Mouse (Mus musculus) kidney, adult 18-20 months (tissue): ENCODE results near the gene Olfr469.
"Not testable (repeated sequence)": the region's sequence is repeated elsewhere in the genome, so short reads cannot be mapped to it uniquely, and the experiment has no call there.

Source experiments
- DNase-seq: peaks from one replicate; pipeline ENCODE4 v3.0.0; 2021

Gene Olfr469

GRCm38 (mm10) chr7:107825441-107825840, at the start of gene Olfr469:
TSS of gene Olfr469 (minus strand) at chr7:107825541.
- not testable (repeated sequence) for DNase-seq

GRCm38 (mm10) chr7:107847390-107847789, 22.0 kb upstream of the Olfr469 start, which contains the start of gene Olfr470:
TSS of gene Olfr470 (minus strand) at chr7:107847490.
- DNase-seq, result not testable (repeated sequence)

- DNase-seq, result no peak
Observed at GRCm38 (mm10) chr7:107841719-107842118, 16.4 kb upstream of the Olfr469 start.

GRCm38 (mm10) chr7:107823867-107824266, 1.5 kb downstream of the Olfr469 start:
- DNase-seq, result not testable (repeated sequence)

- no peak for DNase-seq
Observed at GRCm38 (mm10) chr7:107819442-107819841, 5.9 kb downstream of the Olfr469 start.

GRCm38 (mm10) chr7:107811963-107812362, 13.4 kb downstream of the Olfr469 start, which contains the start of gene Olfr467:
TSS of gene Olfr467 (plus strand) at chr7:107812263.
- DNase-seq, result no peak

- no peak for DNase-seq
Observed at GRCm38 (mm10) chr7:107802138-107802537, 23.2 kb downstream of the Olfr469 start.

- DNase-seq, result no peak
Observed at GRCm38 (mm10) chr7:107801108-107801507, 24.2 kb downstream of the Olfr469 start, which contains the start of gene Ovch2. TSS of gene Ovch2 (minus strand) at chr7:107801208.

- DNase-seq, result no peak
Observed at GRCm38 (mm10) chr7:107796500-107796899, 28.8 kb downstream of the Olfr469 start.

GRCm38 (mm10) chr7:107787977-107788620, 37.2 kb downstream of the Olfr469 start:
- peak; percentile 10 for DNase-seq

GRCm38 (mm10) chr7:107779611-107780010, 45.7 kb downstream of the Olfr469 start:
- no peak for DNase-seq

GRCm38 (mm10) chr7:107778216-107778615, 47.1 kb downstream of the Olfr469 start:
- no peak for DNase-seq

- no peak for DNase-seq
Observed at GRCm38 (mm10) chr7:107770812-107771211, 54.5 kb downstream of the Olfr469 start.
